Mouse (Mus musculus): ENCODE data around the gene Taok1.

DNA sequence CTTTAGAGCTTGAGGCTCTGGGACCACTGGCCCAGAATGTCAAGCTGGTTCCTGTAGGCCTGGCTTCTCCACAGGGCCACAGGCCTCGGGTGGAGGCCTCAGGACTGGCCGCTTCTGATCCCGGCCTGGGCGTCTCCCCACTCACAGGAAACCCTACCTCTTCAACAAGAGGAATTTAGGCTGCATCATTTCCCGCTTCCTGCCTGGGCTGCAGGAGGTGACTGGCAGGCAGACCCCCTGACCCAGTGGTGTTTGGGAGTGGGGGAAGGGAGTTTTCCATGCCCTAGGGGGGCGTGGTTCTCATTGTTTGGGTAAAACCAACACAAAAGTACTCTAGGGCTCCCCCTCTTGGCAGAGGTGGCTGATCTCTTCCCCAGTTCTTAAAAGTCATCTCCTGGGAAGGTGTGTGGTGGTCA is 110.3 kb downstream of the Taok1 start:
- peak; percentile 32 for TF ChIP-seq CTCF (IDR thresholded peaks at IDR 0.05; ENCODE audit: low read depth)
- peak; percentile 87; the same call in 1 of the 2 replicates for TF ChIP-seq EP300 (IDR thresholded peaks at IDR 0.05; ENCODE audit: low read depth)

Measured in heart, postnatal 0 days (tissue).